Mouse (Mus musculus) spleen, adult 12 weeks (tissue): ENCODE results near the gene Mtfr1l.

Source experiments
- DNase-seq: peaks from one replicate; pipeline ENCODE4 v3.0.0; 2022; ENCODE audit warnings: low spot score

Gene Mtfr1l

DNA sequence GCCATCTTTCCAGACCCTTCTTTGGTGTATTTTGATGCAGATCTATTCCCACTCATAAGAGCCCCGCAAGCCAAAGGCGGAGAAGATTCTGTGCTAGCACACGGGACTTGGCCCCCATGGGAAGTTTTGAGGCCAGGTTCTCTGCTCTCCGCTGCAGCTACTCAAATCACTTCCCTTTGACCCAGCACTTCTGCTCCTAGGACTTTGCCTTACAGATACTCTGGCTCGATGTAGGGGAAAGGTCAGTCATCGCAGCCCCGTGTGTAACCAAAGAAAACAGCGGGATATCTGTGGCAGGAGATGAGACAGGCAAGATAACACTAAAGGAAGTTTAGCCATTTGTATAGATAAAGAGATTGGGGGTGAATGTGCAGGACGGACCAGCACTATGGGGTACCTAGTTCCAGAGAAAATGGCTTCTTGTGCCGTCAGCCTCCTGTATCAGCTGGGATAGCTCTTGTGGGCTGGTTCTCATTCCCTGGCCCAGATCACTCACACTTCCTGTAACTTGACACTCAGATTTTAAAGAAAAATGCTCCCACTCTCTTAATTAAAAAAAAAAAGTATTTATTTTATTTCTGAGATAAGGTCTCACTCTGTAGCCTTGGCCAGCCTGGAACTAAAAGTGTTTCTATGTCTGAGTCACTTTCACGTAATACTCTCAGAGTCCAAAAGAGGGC is 45.1 kb downstream of the Mtfr1l start:
- DNase-seq: no peak

DNA sequence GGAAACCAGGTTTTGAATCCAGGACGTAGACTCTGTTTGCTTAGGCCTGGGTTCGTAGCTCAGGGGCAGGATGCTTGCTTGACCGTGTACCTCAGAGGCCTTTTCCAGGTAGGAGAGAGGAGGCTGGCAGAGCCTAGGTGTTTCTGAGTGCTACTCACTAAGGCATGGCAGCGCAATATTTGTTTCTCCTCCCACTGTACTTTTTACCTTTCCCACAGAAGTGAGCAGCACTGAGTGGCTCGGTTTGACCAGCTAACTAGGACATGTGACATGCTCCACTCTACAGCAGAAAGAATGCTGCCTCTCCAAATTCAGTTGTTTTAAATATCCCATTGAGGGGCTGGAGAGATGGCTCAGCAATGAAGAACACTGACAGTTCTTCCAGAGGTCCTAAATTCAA is 47.0 kb downstream of the Mtfr1l start:
- DNase-seq: no peak

DNA sequence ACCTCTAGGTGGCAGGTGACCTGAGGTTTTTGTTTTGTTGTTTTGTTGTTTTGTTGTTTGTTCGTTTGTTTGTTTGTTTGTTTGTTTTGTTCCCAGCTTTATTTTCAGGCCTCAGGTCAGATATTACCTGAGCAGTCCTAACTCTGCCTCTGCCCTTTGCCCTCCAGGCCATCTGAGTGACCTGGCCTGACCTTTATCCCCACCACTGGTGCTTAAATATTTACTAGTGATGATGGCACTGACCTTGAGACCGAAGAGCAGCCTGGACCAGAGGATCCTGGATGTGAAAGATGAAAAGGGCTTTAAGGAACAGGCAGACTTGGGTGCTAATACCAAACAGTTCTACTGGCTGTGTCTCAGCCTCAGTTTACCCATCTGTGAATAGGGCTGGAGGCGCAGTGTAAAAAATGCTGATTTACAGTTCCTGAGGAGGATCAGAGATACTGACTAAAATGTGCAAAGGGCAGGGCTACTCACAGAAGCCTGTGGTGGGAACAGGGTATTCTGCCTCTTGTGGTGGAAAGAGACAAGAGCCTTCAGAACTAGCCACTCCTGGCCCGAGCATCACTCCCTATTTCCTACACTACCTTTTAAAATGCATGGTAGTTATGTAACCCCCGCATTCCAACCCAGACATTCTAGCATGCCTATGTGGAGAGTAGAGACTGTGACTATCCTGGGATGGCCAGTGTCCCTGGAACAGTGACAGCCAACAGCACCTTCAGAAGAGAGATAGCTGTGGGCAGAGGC is 49.9 kb downstream of the Mtfr1l start:
- DNase-seq: no peak

DNA sequence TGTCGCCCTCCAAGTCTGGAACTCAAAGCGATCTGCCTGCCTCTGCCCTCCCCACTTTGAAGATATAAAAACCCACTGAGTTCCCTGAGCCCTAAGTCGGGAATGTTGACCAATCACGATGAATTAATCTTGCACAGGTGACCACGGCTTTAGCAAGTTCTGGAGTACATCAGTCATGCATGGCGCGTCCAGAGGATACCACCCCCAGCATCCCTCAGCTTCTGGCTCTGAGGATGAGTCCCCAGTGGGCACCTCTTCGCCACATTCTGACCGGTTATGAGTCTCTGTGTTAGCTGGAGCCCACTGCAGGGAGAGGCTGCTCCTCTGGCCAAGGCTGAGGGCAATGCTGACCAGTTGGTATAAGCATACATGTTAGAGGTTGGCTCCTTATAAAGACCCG is 51.0 kb downstream of the Mtfr1l start:
- DNase-seq: no peak

DNA sequence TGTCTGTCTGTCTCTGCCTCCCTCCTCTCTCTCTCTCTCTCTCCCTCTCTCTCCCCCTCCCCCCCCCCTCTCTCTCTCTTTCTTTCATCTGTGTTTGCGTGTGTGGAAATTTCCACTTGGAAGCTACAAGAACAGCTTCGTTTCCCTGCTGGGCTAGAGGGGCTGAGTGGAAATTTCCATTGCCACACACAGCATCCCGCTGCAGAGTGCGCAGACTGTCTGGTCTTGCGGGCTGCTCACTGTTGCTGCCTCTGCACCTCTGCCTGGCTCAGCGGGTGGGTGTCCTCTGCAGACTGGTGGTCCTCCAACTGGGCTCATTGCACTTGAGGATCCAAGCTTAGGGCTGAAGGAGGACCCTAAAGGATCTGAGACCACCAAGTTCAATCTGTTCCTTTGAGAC is 51.5 kb downstream of the Mtfr1l start:
- no peak for DNase-seq

DNA sequence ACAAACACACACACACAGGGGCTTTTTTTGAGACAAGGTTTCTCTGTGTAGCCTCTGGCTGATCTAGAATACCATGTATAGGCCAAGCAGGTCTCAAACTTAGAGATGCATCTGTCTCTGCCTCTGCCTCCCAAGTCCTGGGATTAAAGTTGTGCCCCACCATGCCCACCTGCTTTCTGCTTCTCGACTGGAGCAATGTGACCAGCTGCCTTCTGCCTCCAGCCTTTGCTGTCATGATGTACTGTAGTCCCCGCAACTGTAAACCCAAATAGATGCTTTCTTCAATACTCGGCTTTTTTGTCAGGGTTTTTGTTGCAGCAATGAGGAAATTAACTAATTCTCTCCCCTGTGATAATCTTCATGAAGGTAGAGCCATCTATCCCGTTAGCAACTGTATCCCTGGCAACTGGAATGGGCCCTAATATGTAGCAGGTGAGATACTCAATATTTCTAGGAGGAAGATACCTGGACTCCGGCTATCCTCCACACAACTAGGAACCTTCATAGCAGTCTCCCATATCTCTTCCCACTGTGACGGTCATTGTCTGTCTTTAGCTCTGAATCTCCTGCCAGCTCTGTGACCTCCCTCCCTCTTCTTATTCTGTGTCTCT is 52.0 kb downstream of the Mtfr1l start:
- DNase-seq: no peak

DNA sequence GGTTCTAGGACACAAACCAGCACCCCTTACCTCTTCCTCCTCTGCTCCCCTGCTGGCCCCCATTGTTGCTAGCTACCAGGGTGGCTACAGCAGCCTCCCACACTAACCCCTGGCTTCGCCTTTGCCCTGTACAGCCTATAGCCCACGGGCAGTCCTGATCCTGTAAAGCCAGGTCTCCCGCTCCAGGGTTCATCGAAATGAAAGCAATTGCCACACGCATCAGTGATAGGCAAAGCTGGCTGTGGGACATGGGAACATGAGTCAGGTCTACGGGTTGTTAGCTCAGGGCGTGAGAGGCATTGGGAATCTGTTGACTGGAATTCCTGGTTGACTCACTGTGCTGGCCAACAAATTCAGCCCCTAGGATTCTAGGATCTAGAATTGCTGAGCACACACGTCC is 52.7 kb downstream of the Mtfr1l start:
- DNase-seq: no peak

DNA sequence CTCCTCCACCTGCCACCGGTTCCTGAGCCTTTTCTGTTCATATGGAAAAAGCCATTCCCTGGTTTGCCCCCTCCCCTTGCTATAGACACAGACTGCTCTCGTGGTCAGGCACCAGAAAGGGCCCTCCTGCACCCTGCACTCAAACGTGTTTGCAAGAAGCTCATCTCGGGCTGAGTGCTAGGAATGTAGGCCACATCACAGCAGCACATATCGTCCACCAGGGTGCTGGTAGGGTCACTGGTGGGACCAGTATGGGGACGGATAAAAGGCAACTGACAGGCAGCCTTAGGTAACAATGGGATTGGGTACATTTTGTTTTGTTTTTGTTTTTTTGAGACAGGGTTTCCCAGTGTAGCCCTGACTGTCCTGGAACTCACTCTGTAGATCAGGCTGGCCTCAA is 53.9 kb downstream of the Mtfr1l start:
- DNase-seq: no peak

DNA sequence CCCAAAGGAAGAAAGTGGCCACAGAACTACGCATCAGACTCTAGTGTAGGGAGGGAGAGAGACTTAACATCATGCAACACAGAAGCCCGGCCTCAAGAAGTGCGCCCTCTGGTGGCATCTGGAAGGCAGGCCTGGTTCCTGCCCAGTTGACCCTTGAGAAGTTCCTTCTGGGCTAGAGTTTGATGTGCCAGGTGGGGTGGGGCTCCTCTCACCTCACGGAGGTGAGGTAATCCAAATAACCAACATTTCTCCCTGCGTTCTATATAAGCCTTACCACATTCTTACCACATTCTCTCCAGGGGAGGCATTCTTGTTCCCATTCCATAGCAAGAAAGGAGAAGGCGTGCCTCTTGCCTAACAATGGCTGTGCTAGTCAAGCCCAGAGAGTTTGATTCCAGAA is 54.3 kb downstream of the Mtfr1l start:
- DNase-seq: peak; percentile 61

DNA sequence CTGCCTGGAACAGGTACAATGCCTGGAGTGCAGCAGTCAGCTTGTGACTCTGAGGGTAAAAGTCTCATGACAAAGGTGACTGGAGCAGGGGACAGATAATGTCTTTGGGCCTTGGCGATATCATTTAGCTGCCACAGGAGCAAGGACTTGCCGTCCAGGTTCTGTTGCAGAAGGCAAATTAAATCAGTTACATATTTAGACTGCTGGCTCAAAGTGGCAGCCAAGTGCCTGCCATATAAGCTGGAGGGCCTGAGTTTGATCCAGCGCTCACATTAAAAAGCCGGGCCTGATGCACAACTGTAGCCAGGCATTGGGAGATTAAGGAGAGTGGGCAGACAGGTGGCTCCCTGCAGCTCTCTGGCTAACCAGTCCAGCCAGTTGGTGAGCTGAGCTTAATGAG is 55.3 kb downstream of the Mtfr1l start:
- DNase-seq: no peak

DNA sequence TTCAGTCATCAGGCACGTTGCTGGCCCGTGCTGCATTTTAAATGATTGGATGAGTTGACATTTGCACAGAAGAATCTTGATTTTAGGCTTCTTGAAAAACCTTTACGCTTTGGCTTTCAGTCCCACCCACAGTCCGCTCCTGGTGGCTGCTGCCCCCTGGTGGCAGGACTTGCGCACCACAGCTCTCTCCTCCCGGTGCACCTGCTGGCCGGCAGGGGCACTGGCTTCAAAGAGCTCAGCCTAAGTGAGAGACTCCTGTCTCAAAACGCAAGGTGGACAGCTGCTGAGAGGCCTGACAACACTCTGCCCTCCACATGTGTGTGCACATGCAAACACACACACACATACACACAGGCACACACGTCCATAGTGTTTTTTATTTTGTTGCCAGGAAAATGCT is 57.2 kb downstream of the Mtfr1l start:
- DNase-seq: peak; percentile 88

DNA sequence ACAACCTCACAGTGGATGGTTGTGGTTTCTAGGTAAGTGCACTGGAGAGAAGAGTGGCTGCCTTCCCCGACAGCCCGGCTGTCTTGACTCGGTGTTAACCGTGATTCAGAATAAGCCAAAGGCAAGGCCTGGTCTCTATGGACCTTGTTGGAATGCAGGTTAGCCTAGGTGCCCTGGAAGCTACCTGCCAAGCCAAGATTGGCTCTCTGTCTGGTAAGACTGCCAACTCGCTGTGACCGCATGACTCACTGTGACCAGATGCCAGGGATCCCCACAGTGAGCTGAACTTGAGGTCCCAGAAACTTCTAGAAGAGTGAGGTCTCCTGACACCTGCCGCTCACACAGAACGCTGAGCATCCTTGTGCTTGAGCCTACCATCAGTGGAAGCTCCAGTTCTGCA is 58.3 kb downstream of the Mtfr1l start:
- no peak for DNase-seq
